Mouse (Mus musculus): ENCODE results near the gene Dnajc15. TPM values are rescaled to one million over a fixed set of nuclear protein-coding genes. Genes with fewer than 3 reads are reported as not detected.
"Not testable (repeated sequence)": the region's sequence is repeated elsewhere in the genome, so short reads cannot be mapped to it uniquely, and the experiment has no call there.

Dnajc15 gene
- polyA plus RNA-seq, 1 experiment from 2014 or later = 109 TPM

DNA sequence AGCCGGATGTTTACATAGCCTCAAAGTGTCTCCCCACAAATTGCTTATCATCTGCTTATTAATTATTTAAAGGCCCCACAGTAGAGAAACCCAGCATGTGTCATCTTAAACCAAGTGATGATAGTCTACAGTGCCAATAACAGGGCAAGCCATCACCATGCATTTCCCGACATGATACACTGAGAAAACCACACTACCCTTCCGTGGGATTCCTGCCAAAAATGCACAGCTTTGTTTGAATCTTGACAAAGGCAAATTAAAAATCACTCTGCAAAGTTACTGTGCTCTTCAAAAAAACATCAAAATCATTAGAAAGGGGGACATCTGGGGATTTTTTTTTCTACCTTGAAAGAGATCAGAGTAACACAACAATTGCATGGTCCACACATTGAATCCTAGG, 11.5 kb upstream of the Dnajc15 start:
- H3K27ac ChIP-seq = no peak overlapping the region
- no peaks in the 10 kb centered on the region for H3K9me3 ChIP-seq
- H3K9ac ChIP-seq (replicated peaks) = no peak overlapping the region
- no peaks in the 10 kb centered on the region for H3K4me1 ChIP-seq (replicated peaks)
- H3K4me2 ChIP-seq = no peak overlapping the region
- H3K27me3 ChIP-seq = no peaks in the 10 kb centered on the region
- WGBS = 87% methylated on average over 3 of the region's 3 CpGs
- ATAC-seq (ENCODE audit: insufficient number of reproducible peaks, insufficient read depth, low FRiP score, low TSS enrichment, low read depth) = no peak
- H3K36me3 ChIP-seq = no peaks in the 10 kb centered on the region
- H3K4me3 ChIP-seq (replicated peaks) = no peak overlapping the region

DNA sequence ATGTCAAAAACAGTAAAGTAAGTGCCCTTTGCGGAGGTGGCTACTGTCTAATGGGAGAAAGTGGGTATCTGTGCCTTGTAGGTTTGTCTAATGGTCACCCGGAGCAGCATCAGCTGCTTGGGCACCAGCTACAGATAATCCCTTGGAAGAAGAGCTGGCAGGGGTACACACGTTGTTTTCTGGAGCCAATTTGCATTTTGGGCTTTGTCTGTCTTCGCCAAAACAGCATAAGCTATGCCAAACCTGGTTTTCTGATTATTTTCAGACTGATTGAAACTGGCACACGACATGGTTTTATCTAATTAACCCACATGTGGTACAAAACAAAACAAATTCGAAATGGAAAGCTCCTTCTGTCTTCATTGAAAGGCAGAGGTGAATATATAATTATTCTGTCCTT, 7.7 kb upstream of the Dnajc15 start:
- no peaks in the 10 kb centered on the region for H3K4me1 ChIP-seq (replicated peaks)
- 75% methylated on average over 6 of the region's 6 CpGs for WGBS
- H3K4me2 ChIP-seq = no peak overlapping the region
- H3K27me3 ChIP-seq = no peaks in the 10 kb centered on the region
- no peaks in the 10 kb centered on the region for H3K36me3 ChIP-seq
- no peak overlapping the region for H3K9ac ChIP-seq (replicated peaks)
- H3K9me3 ChIP-seq = no peaks in the 10 kb centered on the region
- ATAC-seq (ENCODE audit: insufficient number of reproducible peaks, insufficient read depth, low FRiP score, low TSS enrichment, low read depth) = no peak
- H3K27ac ChIP-seq = no peak overlapping the region
- no peak overlapping the region for H3K4me3 ChIP-seq (replicated peaks)

DNA sequence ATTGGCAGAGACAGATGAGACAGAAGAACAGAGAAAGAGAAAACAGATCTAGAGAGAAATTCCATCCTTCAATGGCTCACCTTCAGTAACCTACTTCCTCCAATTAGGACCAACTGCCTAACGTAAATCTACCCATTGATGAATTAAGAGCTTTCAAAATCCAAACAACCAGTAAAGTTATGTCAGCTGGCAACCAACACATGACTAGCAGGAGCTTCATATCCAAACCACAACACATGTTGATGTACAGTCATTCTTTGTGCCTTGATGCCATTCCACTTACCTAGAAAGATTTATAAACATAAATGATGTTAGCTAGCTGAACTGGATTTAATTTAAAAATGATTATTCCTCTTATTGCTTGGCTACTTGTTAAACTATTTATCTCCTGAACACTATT, 7.1 kb upstream of the Dnajc15 start:
- Histone ChIP-seq H3K27me3 (no peaks in the 10 kb centered on the region), H3K4me2 (no peak overlapping the region), H3K4me1 (replicated peaks) (no peaks in the 10 kb centered on the region), H3K9ac (replicated peaks) (no peak overlapping the region), H3K36me3 (no peaks in the 10 kb centered on the region), H3K9me3 (no peaks in the 10 kb centered on the region), H3K27ac (no peak overlapping the region), H3K4me3 (replicated peaks) (no peak overlapping the region)
- ATAC-seq (ENCODE audit: insufficient number of reproducible peaks, insufficient read depth, low FRiP score, low TSS enrichment, low read depth) = no peak
- 76% methylated on average over 1 of the region's 1 CpGs for WGBS

DNA sequence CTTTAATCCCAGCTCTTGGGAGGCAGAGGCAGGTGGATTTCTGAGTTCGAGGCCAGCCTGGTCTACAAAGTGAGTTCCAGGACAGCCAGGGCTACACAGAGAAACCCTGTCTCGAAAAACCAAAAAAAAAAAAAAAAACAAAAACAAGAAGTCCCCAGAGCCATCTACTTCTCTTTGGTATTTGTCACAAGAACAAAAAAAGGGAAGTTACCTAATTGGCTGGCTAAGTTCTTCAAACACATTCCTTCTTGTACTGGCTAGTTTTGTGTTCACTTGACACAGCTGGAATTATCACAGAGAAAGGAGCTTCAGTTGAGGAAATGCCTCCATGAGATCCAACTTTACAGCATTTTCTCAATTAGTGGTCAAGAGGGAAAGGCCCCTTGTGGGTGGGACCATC, 3.0 kb upstream of the Dnajc15 start:
- H3K4me1 ChIP-seq (replicated peaks); H3K27me3 ChIP-seq; ATAC-seq (ENCODE audit: insufficient number of reproducible peaks, insufficient read depth, low FRiP score, low TSS enrichment, low read depth); H3K27ac ChIP-seq; H3K4me3 ChIP-seq (replicated peaks); H3K9ac ChIP-seq (replicated peaks); H3K4me2 ChIP-seq; H3K36me3 ChIP-seq; H3K9me3 ChIP-seq: not testable (repeated sequence)
- WGBS = 91% methylated on average over 2 of the region's 2 CpGs

DNA sequence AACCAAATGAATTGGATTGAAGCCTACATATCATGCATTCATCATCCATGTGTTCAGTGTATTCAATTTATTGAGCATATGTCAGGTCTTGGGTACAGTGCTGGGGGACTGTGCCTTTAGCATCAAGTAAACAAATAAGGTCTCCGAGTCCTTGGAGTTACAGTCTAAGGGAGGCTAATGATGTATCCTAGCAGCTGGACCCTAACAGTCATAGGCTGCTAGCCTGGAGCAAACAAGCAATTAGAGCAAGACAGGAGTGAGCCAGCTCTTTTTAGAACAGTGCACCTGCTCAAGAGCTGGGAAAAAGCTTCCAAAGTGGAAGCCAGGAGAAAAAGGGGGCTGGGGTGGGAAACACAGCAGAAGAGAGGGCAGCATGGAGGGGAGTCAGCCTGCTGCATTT, 1.3 kb upstream of the Dnajc15 start:
- Histone ChIP-seq H3K4me2 (no peak overlapping the region), H3K4me1 (replicated peaks) (no peaks in the 10 kb centered on the region), H3K27me3 (no peaks in the 10 kb centered on the region), H3K4me3 (replicated peaks) (no peak overlapping the region), H3K9ac (replicated peaks) (no peak overlapping the region), H3K36me3 (no peaks in the 10 kb centered on the region), H3K9me3 (no peaks in the 10 kb centered on the region), H3K27ac (no peak overlapping the region)
- no peak for ATAC-seq (ENCODE audit: insufficient number of reproducible peaks, insufficient read depth, low FRiP score, low TSS enrichment, low read depth)
- WGBS = 78% methylated on average over 1 of the region's 1 CpGs

DNA sequence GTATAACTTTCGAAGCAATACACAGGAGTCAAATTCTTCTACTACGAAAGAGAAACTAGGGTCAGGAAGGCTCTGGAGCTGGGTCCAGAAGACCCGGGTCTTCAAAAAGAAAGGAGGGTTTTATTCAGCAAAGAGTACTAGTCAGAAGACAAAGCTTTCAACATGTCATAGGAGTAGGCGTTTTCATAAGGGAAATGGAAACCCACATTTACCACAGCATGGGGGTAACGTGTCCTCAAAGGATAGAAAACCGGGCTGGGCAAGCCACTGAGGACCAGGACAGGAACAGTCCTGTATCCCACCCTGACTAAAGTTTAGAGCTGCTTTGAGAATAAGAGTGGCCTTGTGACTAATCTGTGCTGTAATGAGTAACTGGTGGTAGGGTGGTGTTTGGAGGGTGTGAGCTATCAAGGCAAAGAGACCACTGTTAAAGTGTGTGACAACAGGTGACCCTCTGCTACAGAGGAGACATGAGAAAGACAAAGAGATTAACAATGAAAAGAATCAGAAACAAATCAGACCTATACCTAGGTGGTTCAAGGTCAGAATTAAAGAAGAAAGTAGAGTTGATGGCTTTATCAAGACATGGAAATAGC, 3.4 kb downstream of the Dnajc15 start:
- 85% methylated on average over 6 of the region's 6 CpGs for WGBS
- Histone ChIP-seq H3K27me3 (no peaks in the 10 kb centered on the region), H3K4me3 (replicated peaks) (no peak overlapping the region), H3K27ac (no peak overlapping the region), H3K4me1 (replicated peaks) (no peaks in the 10 kb centered on the region), H3K36me3 (peaks cover 3% of the 10 kb centered on the region; the same call in 1 of the 2 replicates), H3K9me3 (no peaks in the 10 kb centered on the region), H3K4me2 (no peak overlapping the region), H3K9ac (replicated peaks) (no peak overlapping the region)
- ATAC-seq (ENCODE audit: insufficient number of reproducible peaks, insufficient read depth, low FRiP score, low TSS enrichment, low read depth) = no peak

DNA sequence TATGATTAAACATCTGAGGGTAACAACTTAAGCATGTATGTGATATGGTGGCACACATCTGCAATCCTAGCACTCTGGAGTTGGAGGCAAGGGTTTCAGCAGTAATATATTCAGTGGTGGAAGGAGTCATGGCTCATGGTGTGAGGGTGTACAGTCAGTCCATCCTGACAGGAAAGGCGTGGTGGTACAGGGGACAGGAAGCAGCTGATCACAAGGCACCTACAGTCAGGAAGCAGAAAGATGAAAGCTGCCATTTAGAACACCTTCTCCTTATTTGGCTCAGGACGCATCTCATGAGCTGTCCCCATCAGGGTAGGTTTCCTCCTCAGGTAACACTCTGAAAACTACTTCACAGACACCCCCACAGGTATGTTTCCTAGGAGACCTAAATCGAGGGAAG, 4.0 kb downstream of the Dnajc15 start:
- H3K9ac ChIP-seq (replicated peaks) = no peak overlapping the region
- no peak overlapping the region for H3K4me2 ChIP-seq
- H3K4me1 ChIP-seq (replicated peaks) = no peaks in the 10 kb centered on the region
- H3K27ac ChIP-seq = no peak overlapping the region
- peaks cover 3% of the 10 kb centered on the region; the same call in 1 of the 2 replicates for H3K36me3 ChIP-seq
- H3K27me3 ChIP-seq = no peaks in the 10 kb centered on the region
- 90% methylated on average over 3 of the region's 3 CpGs for WGBS
- no peak overlapping the region for H3K4me3 ChIP-seq (replicated peaks)
- ATAC-seq (ENCODE audit: insufficient number of reproducible peaks, insufficient read depth, low FRiP score, low TSS enrichment, low read depth) = no peak
- H3K9me3 ChIP-seq = no peaks in the 10 kb centered on the region

DNA sequence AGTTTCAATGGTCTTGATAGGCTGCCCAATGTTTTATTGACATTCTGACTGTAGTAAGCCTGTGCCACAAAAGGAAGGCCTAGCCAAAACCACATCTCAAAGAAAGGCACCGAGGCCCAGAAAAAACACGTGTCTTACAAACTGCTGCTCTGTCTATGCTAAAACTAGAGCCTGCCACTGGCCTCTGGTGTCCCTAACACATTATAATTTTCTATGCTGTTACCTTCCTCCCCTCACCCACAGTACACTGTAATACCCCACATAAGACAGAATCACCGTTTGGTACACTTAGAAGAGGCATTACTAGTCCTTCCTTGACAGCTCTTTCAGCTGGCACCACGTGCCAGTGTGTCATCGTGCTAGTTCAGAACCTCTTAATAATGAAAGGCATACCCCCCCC, 7.3 kb downstream of the Dnajc15 start:
- ATAC-seq (ENCODE audit: insufficient number of reproducible peaks, insufficient read depth, low FRiP score, low TSS enrichment, low read depth) = no peak
- no peak overlapping the region for H3K27ac ChIP-seq

DNA sequence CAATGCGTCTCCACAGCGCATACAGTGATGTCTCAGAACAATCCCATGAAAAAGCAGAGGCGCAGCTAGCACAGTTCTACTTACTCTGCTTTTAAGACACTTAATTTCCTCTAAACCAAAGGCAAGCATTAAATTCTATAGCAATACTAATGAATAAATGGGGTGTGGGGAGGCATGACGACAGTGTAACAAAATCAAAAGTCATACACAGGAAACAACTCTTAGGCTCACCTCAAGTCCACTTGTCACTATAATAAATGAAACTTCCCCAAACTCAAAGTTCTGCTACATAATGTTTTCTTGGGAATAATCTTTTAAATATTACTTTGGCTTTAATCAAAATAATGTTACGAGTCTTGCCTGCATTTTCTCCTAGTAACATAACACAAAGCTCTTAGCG, 10.4 kb downstream of the Dnajc15 start:
- H3K4me1 ChIP-seq (replicated peaks) = peaks cover 4% of the 10 kb centered on the region; the same call in 1 of the 2 replicates
- H3K27me3 ChIP-seq = no peaks in the 10 kb centered on the region
- peaks cover 2% of the 10 kb centered on the region; the same call in 1 of the 2 replicates for H3K36me3 ChIP-seq
- H3K9me3 ChIP-seq = no peaks in the 10 kb centered on the region
- 86% methylated on average over 6 of the region's 6 CpGs for WGBS
- H3K4me3 ChIP-seq (replicated peaks) = no peak overlapping the region
- ATAC-seq (ENCODE audit: insufficient number of reproducible peaks, insufficient read depth, low FRiP score, low TSS enrichment, low read depth) = no peak
- H3K4me2 ChIP-seq = no peak overlapping the region
- no peak overlapping the region for H3K9ac ChIP-seq (replicated peaks)
- H3K27ac ChIP-seq = no peak overlapping the region

More for the DNA sequence above, 7.3 kb downstream of the Dnajc15 start:
- H3K9me3 ChIP-seq = no peaks in the 10 kb centered on the region
- H3K4me3 ChIP-seq (replicated peaks) = no peak overlapping the region
- no peak overlapping the region for H3K9ac ChIP-seq (replicated peaks)
- peaks cover 3% of the 10 kb centered on the region; the same call in 1 of the 2 replicates for H3K36me3 ChIP-seq
- no peaks in the 10 kb centered on the region for H3K27me3 ChIP-seq
- 92% methylated on average over 5 of the region's 5 CpGs for WGBS
- no peaks in the 10 kb centered on the region; the same call in 1 of the 2 replicates for H3K4me1 ChIP-seq (replicated peaks)
- no peak overlapping the region for H3K4me2 ChIP-seq

DNA sequence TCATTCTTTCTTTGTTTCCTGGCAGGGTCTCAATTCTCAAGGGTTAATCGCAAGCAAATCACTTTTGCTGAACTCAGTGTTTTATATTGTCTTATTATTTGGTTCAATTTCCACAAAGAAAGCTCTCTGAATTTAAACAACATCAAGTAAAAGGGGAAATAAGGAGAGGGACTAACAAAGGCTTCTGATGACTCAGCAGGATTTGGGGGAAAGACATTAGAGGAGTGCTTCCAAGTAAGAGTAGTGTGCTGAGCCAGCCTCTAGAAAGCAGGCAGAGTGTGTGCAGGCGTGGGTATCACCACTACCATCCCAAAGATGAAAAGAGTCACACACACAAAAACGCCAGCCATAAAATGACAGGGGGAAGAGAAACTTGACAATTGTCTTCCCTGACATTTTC, 10.9 kb downstream of the Dnajc15 start:
- Histone ChIP-seq H3K9ac (replicated peaks) (no peak overlapping the region), H3K27ac (no peak overlapping the region), H3K4me2 (no peak overlapping the region), H3K36me3 (no peaks in the 10 kb centered on the region), H3K27me3 (no peaks in the 10 kb centered on the region), H3K4me1 (replicated peaks) (peaks cover 4% of the 10 kb centered on the region; the same call in 1 of the 2 replicates), H3K9me3 (no peaks in the 10 kb centered on the region), H3K4me3 (replicated peaks) (no peak overlapping the region)
- ATAC-seq (ENCODE audit: insufficient number of reproducible peaks, insufficient read depth, low FRiP score, low TSS enrichment, low read depth) = no peak
- WGBS = 78% methylated on average over 3 of the region's 3 CpGs

DNA sequence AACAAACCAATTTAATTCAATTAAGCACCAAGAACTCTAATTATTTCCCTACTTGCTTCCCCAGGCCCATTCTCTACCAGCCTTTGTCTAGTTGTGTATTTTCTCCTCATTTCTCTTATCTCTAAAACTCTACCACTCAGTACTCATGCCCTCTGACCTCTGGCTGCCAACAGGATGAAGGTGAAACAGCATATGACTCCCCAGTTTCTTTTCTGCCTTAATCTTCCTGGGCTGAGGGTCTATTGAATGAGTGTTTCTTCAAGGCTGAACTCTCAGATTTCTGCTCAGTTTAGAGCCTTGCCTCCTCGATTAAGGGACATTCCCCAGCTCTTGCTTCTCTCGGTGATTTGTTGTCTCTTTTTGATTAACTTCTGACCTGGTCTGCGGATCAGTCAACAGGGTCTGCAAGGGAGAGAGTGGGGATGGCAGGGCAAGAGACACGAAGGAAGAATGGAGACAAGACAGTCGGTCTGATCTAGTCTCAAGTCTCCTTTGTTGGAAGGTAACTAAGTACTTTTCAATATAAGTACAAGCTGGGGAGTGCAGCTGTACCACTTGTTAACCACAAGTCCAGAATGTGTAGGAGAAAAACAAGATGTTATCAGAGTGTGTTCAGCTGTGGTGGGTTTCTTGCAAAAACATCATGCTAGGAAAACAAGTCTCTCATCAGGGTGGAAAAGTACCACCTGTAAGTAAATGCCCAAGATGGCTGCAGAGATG, 13.9 kb downstream of the Dnajc15 start:
- H3K9me3 ChIP-seq = no peaks in the 10 kb centered on the region
- no peak overlapping the region for H3K27ac ChIP-seq
- no peak overlapping the region for H3K4me3 ChIP-seq (replicated peaks)
- H3K9ac ChIP-seq (replicated peaks) = no peak overlapping the region
- H3K4me2 ChIP-seq = no peak overlapping the region
- 61% methylated on average over 5 of the region's 5 CpGs for WGBS
- H3K27me3 ChIP-seq = no peaks in the 10 kb centered on the region
- H3K4me1 ChIP-seq (replicated peaks) = peaks cover 4% of the 10 kb centered on the region; the same call in 1 of the 2 replicates
- no peaks in the 10 kb centered on the region for H3K36me3 ChIP-seq
- no peak for ATAC-seq (ENCODE audit: insufficient number of reproducible peaks, insufficient read depth, low FRiP score, low TSS enrichment, low read depth)

DNA sequence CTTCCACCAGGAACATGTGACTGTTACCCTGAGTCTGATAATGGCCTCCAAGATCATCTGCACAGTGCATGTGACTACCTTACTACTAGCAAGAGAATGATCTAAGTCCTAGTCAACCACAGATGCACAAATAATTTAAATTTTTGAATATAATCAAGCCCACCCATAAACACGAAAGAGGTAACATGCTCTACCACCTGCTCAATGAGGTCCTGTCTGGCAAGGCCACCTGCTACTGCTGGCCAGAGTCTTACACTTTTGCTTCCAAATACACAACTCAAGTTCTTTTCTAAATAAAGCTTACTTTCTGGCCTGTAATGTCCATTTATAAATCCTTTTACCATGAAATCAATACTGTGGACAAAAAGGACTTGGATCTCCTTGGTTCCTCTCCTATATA, 15.0 kb downstream of the Dnajc15 start:
- ATAC-seq (ENCODE audit: insufficient number of reproducible peaks, insufficient read depth, low FRiP score, low TSS enrichment, low read depth) = no peak

More for the DNA sequence above, 15.0 kb downstream of the Dnajc15 start:
- Histone ChIP-seq H3K36me3 (no peaks in the 10 kb centered on the region), H3K4me1 (replicated peaks) (peaks cover 4% of the 10 kb centered on the region; the same call in 1 of the 2 replicates), H3K9me3 (no peaks in the 10 kb centered on the region), H3K27me3 (no peaks in the 10 kb centered on the region), H3K4me3 (replicated peaks) (no peak overlapping the region), H3K4me2 (no peak overlapping the region), H3K27ac (no peak overlapping the region), H3K9ac (replicated peaks) (no peak overlapping the region)
- 69% methylated on average over 1 of the region's 1 CpGs for WGBS
